Mouse (Mus musculus): ENCODE results near the gene Nup43. TPM values are rescaled to one million over a fixed set of nuclear protein-coding genes. Genes with fewer than 3 reads are reported as not detected.
"Not testable (repeated sequence)": the region's sequence is repeated elsewhere in the genome, so short reads cannot be mapped to it uniquely, and the experiment has no call there.

Gene Nup43
- polyA plus RNA-seq (2015; fragmentation: Nextera tagmentation; extraction: Ambion mirVana), result 57.2 and 59.6 TPM in 2 replicates

DNA sequence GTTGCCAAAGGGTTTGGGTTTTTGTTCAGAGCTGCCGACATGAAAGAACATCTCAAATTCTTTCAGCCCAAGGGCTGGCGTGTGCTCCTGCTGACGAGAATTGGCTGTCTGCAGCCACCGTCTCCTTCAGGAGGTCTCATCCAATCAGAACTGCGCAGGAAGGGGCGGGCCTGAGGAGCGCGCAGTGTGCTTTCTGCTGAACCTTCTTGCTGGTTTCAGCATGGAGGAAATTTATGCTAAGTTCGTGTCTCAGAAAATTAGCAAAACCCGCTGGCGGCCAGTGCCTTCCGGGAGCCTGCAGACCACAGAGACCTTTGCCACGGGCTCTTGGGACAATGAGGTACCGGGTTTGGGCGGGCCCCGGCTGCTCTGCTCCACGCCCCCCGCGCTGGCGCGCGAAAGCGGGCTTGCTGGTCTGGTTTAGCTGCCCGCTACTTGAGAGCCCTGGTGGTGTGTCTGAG lies at the start of gene Nup43:
Gene Nup43 (plus strand): TSS at position 162 of the 461 bp plus-strand sequence.
- Histone ChIP-seq H3K4me2 (peak within 1 kb of the TSS; percentile 71), H3K27me3 (no peaks in the 10 kb centered on the region), H3K27ac (peak within 1 kb of the TSS; percentile 90), H3K9ac (peak within 1 kb of the TSS; percentile 80), H3K9me3 (no peaks in the 10 kb centered on the region), H3K4me3 (peak within 1 kb of the TSS; percentile 92), H3K4me1 (peaks cover 18% of the 10 kb centered on the region), H3K36me3 (peaks cover 19% of the 10 kb centered on the region)
- WGBS, result 0% methylated on average over 24 of the region's 24 CpGs
- ATAC-seq (ENCODE audit: borderline replicate concordance, extremely low read depth, low FRiP score, low TSS enrichment), result peak; percentile 83; the same call in 1 of the 2 replicates

DNA sequence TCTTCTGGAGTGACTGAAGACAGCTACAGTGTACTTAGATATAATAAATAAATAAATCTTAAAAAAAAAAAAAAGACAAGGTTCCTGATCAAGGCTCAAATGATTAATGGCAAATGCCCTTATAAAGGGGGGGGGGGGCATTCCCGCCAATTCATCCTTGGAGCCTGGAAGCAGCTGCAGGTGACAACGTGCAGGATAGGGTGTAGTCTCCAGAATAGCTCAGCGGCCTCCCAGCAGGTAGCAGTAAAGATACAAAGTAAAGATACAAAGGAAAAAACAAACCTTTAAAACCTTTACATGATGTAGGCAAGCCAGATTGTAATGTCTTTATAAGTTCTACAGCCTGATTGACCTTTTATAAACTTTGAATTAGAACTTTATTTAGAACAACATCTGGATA lies 49.7 kb upstream of the Nup43 start:
- H3K9me3 ChIP-seq; H3K9ac ChIP-seq; H3K27ac ChIP-seq; H3K4me3 ChIP-seq; ATAC-seq (ENCODE audit: borderline replicate concordance, extremely low read depth, low FRiP score, low TSS enrichment); H3K27me3 ChIP-seq; H3K4me2 ChIP-seq; H3K36me3 ChIP-seq; H3K4me1 ChIP-seq: not testable (repeated sequence)
- WGBS, result 47% methylated on average over 3 of the region's 3 CpGs

DNA sequence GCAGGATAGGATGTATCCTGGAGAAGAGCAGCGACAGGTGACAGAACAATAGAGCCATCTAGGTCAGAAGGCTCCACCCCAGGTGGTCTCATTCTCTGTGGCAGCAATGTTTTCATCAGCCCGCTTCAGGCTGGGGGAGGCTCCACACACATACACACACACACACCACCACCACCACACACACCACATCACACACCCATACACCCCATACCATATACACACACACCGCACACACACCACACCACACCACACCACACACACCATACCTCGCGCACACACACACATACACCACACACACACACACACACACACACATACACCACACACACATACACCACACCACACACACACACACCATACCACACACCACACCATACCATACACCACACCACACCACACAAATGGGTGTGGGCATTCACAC lies 47.5 kb upstream of the Nup43 start:
- WGBS, result 78% methylated on average over 5 of the region's 5 CpGs

DNA sequence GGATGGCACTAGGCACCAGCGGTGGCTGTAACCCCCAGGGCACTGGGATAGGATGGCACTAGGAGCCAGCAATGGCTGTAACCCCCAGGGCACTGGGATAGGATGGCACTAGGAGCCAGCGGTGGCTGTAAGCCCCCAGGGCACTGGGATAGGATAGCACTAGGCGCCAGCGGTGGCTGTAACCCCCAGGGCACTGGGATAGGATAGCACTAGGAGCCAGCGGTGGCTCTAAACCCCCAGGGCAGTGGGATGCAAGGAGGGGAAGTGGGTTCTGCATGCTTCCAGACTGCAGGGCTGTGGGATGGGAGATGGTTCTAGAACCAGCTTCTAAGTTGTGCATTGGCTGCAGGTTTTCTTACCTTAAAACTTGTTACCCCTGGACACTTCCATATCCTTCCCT lies 46.6 kb upstream of the Nup43 start:
- H3K27ac ChIP-seq, result no peak overlapping the region
- 70% methylated on average over 5 of the region's 5 CpGs for WGBS
- H3K9me3 ChIP-seq, result no peaks in the 10 kb centered on the region
- H3K9ac ChIP-seq, result no peak overlapping the region
- H3K27me3 ChIP-seq, result no peaks in the 10 kb centered on the region
- H3K4me2 ChIP-seq, result no peak overlapping the region
- H3K4me1 ChIP-seq, result no peaks in the 10 kb centered on the region
- no peak for ATAC-seq (ENCODE audit: borderline replicate concordance, extremely low read depth, low FRiP score, low TSS enrichment)
- H3K4me3 ChIP-seq, result no peak overlapping the region
- H3K36me3 ChIP-seq, result no peaks in the 10 kb centered on the region

More for the DNA sequence above, 47.5 kb upstream of the Nup43 start:
- Histone ChIP-seq H3K36me3 (no peaks in the 10 kb centered on the region), H3K27me3 (no peaks in the 10 kb centered on the region), H3K4me1 (no peaks in the 10 kb centered on the region), H3K4me3 (no peak overlapping the region), H3K27ac (no peak overlapping the region), H3K4me2 (no peak overlapping the region), H3K9me3 (no peaks in the 10 kb centered on the region), H3K9ac (no peak overlapping the region)
- ATAC-seq (ENCODE audit: borderline replicate concordance, extremely low read depth, low FRiP score, low TSS enrichment), result no peak; the same call in 1 of the 2 replicates

DNA sequence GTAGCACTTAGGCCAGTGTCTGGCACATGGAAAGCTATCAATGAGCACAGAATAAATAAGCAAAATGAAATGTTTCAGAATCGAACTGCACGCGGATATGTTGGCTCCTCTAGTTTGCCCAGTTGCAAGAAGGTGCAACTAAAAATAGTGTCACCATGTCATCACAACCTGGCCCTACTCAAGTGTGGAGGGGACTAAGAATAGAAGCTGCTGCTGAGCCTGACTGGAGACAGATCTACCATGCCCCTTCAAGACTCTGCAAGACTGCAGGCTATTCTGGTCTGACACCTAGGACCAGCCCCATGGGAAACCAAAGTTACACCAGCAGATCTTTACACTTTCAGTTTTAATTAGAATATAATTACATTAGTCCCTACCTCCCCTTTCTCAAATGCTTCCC lies 44.9 kb upstream of the Nup43 start:
- H3K4me1 ChIP-seq, result no peaks in the 10 kb centered on the region
- H3K9me3 ChIP-seq, result no peaks in the 10 kb centered on the region
- no peak overlapping the region for H3K4me3 ChIP-seq
- no peak overlapping the region for H3K9ac ChIP-seq
- no peak overlapping the region for H3K4me2 ChIP-seq
- H3K27me3 ChIP-seq, result no peaks in the 10 kb centered on the region
- no peak for ATAC-seq (ENCODE audit: borderline replicate concordance, extremely low read depth, low FRiP score, low TSS enrichment)
- H3K36me3 ChIP-seq, result no peaks in the 10 kb centered on the region
- no peak overlapping the region for H3K27ac ChIP-seq
- 83% methylated on average over 3 of the region's 3 CpGs for WGBS

DNA sequence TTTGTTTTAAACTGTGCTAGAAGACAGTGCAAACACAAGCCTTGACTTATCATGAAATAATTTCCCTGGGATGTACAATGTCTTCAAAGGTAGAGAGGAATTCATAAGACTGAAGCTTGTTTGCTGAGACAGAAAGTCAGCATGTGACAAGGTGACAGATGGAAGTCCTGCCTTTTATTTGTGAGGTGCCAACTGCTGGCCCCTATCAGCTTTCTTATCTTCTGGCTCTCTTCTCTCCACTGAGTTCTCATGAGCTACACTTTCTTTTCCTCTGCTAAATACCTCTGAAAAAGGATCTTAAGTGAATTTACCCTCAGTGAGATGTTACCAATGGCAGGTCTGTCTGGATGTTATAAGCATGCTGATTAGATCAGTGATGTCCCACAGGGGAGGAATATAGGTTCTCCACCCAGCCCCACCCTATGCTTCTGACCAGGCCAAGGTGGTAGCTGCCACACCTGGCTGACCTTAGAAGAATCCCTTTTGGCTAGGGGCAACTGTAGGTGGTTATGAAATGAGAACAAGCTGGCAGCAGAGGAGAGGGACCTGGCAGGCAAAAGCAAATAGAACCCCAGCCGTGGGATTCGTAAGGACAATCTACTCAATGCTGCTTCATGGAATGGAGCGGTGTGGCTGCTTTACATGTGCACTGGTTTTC lies 43.3 kb upstream of the Nup43 start:
- 86% methylated on average over 3 of the region's 3 CpGs for WGBS
- no peak for ATAC-seq (ENCODE audit: borderline replicate concordance, extremely low read depth, low FRiP score, low TSS enrichment)

DNA sequence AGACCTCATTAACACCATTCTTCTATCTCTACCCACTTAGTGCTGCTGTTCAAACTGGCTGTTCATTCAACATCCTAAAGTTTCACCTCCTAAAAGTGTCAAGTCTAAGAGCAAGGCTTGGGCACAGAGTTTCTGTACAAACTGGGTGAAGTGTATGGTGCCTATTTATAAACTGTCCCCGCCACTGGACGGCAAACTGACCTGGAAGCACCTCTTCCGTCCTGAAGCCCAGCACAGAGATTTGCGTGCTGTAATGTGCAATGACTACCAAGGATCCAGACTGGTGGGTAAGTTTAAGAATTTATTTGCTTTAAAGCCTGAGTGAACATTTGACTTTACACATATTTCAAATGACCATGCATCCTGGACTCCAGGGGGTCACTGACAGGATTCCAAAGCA lies 38.2 kb upstream of the Nup43 start:
- Histone ChIP-seq H3K4me3 (no peak overlapping the region), H3K9me3 (no peaks in the 10 kb centered on the region), H3K9ac (no peak overlapping the region), H3K36me3 (peaks cover 12% of the 10 kb centered on the region; the same call in 1 of the 2 replicates), H3K4me1 (no peaks in the 10 kb centered on the region), H3K4me2 (no peak overlapping the region), H3K27me3 (no peaks in the 10 kb centered on the region), H3K27ac (no peak overlapping the region)
- 84% methylated on average over 4 of the region's 4 CpGs for WGBS
- ATAC-seq (ENCODE audit: borderline replicate concordance, extremely low read depth, low FRiP score, low TSS enrichment), result no peak

More for the DNA sequence above, 43.3 kb upstream of the Nup43 start:
- Histone ChIP-seq H3K27ac (no peak overlapping the region), H3K4me3 (no peak overlapping the region), H3K36me3 (peaks cover under 1% of the 10 kb centered on the region; the same call in 1 of the 2 replicates), H3K9me3 (no peaks in the 10 kb centered on the region), H3K27me3 (no peaks in the 10 kb centered on the region), H3K4me2 (no peak overlapping the region), H3K9ac (no peak overlapping the region), H3K4me1 (no peaks in the 10 kb centered on the region)

DNA sequence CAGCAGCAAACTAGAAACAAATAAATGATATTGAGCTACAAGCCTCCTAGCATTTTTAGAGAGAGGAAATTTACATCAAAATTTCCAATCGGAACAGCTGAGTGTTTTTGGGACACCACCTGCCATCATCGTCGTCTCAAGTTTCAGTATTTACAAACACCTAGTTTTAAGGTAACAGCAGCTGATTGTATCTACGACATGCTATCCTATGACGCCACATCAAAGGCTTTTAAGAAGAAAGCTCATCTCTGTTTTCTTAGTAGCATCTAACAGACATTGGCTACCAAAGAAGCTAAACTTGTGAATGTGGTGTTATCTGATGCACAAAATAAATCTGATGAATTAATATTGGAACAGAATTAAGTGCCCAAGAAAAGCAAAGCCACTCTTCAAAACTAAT lies 37.0 kb upstream of the Nup43 start:
- Histone ChIP-seq H3K27me3 (no peaks in the 10 kb centered on the region), H3K4me1 (no peaks in the 10 kb centered on the region), H3K36me3 (peaks cover 12% of the 10 kb centered on the region; the same call in 1 of the 2 replicates), H3K9ac (no peak overlapping the region), H3K4me3 (no peak overlapping the region), H3K4me2 (no peak overlapping the region), H3K27ac (no peak overlapping the region), H3K9me3 (no peaks in the 10 kb centered on the region)
- 80% methylated on average over 5 of the region's 5 CpGs for WGBS
- no peak for ATAC-seq (ENCODE audit: borderline replicate concordance, extremely low read depth, low FRiP score, low TSS enrichment)

DNA sequence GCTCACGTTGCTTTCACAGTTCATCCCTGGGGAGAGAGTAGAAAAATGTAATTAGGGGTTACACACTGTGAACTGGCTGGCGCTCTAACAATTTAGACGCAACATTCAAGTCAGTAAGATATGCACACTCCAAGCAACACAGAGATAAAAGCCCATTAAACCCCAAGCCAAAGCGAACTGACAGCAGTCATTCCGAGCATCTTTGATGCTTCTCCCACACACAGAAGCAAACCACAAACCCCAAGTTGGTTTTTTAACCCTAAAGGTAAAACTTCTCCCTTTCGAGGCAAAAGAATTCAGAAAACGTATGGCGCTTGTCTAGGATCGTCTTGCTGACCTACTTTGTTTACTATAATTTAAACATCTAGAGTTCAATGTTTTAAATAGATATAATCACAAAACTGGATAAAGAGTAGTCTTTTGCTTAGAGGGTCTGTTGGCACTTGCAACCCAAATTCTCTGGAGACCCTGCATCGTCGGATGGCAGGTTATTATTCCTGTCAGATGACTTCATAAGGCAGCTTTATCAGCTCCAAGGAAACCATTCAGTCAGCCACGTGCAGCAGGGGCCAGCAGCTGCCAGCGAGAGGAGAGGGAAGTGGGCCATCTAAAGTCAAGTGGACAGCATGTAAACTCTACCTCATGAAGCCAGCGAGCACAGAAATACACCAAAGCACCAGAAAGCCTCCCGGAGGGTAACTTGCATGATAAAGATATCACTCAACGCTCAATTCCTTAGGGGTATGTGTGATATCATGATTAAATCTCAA lies 36.2 kb upstream of the Nup43 start:
- no peaks in the 10 kb centered on the region for H3K27me3 ChIP-seq
- no peak overlapping the region for H3K4me2 ChIP-seq
- H3K9me3 ChIP-seq, result no peaks in the 10 kb centered on the region
- ATAC-seq (ENCODE audit: borderline replicate concordance, extremely low read depth, low FRiP score, low TSS enrichment), result no peak
- peaks cover 12% of the 10 kb centered on the region; the same call in 1 of the 2 replicates for H3K36me3 ChIP-seq
- no peak overlapping the region for H3K4me3 ChIP-seq
- 59% methylated on average over 16 of the region's 16 CpGs for WGBS
- no peak overlapping the region for H3K27ac ChIP-seq
- no peak overlapping the region for H3K9ac ChIP-seq
- no peaks in the 10 kb centered on the region for H3K4me1 ChIP-seq

DNA sequence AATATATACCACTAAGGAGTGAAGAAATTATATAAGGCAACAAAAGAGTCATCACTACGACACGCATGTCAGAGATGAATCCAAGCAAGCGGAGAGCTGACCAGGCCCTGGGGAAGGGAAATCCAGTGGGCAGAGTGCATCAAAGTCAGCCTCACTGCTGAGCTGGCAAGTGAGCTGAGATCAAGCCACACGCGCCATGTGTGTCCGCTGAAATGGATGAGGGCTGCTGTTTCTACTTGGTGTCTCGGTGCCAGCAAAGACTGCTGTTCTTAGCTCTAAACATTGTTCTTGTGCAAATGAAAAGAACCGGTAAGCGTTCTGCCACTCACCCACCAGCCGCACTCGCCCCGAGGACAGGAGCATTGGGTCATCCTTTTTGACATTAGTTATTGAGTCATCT lies 26.9 kb upstream of the Nup43 start:
- no peak overlapping the region for H3K4me3 ChIP-seq
- no peak overlapping the region for H3K9ac ChIP-seq
- peaks cover 61% of the 10 kb centered on the region for H3K36me3 ChIP-seq
- H3K27ac ChIP-seq, result no peak overlapping the region
- no peaks in the 10 kb centered on the region for H3K4me1 ChIP-seq
- WGBS, result 96% methylated on average over 12 of the region's 12 CpGs
- H3K9me3 ChIP-seq, result no peaks in the 10 kb centered on the region
- no peaks in the 10 kb centered on the region for H3K27me3 ChIP-seq
- no peak for ATAC-seq (ENCODE audit: borderline replicate concordance, extremely low read depth, low FRiP score, low TSS enrichment)
- no peak overlapping the region for H3K4me2 ChIP-seq

DNA sequence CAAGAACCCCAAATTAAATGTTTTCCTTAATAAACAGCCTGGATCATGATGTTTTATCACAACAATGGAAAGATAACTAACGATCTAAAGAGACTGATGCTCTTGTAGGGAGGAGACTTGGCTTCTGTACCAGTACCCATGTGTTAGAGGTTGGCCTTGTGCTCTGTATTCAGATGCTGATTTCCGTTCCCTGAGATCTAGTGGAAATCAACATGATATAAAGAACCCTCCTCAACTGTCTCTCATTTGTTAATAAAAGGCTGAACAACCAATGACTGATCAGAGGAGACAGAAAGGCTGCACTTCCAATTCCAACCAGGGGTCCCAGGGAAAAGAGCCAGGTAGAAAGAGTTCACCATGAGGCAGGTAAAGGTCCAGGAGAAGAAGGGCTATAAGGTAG lies 21.4 kb upstream of the Nup43 start:
- peaks cover 51% of the 10 kb centered on the region for H3K36me3 ChIP-seq
- ATAC-seq (ENCODE audit: borderline replicate concordance, extremely low read depth, low FRiP score, low TSS enrichment), result no peak
- no peak overlapping the region for H3K27ac ChIP-seq
- H3K4me1 ChIP-seq, result no peaks in the 10 kb centered on the region
- no peak overlapping the region for H3K9ac ChIP-seq
- no peak overlapping the region for H3K4me3 ChIP-seq
- H3K27me3 ChIP-seq, result no peaks in the 10 kb centered on the region
- no peak overlapping the region for H3K4me2 ChIP-seq
- no peaks in the 10 kb centered on the region for H3K9me3 ChIP-seq
- WGBS, result 88% methylated on average over 2 of the region's 2 CpGs

DNA sequence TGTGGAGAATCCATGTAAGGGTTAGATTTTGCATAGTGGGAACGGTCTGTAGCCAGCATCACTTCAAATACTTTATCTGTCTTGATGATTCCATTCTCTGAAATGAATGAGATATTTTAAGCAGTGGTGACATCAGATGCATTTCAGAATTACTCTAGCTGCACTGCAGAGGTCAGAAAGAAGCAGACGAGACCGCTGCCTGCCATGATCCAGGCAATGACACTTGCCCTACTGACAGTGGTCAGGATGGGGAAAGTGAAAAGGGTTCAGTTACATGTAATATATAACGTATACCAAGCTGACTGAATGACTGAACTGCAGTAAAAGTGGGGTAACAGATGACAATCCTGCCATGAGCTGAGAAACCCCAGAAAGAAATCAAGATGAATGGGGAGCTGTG lies 18.2 kb upstream of the Nup43 start:
- Histone ChIP-seq H3K9me3 (no peaks in the 10 kb centered on the region), H3K9ac (no peak overlapping the region), H3K4me3 (no peak overlapping the region), H3K36me3 (peaks cover 29% of the 10 kb centered on the region), H3K27me3 (no peaks in the 10 kb centered on the region), H3K4me1 (no peaks in the 10 kb centered on the region), H3K27ac (no peak overlapping the region), H3K4me2 (no peak overlapping the region)
- no peak for ATAC-seq (ENCODE audit: borderline replicate concordance, extremely low read depth, low FRiP score, low TSS enrichment)
- 80% methylated on average over 4 of the region's 4 CpGs for WGBS
